Mouse (Mus musculus) limb, embryonic 15.5 days (tissue): ENCODE results near the gene Rbfox1. TPM values are rescaled to one million over a fixed set of nuclear protein-coding genes. Genes with fewer than 3 reads are reported as not detected.

Experiments
- ATAC-seq: fragments of 200-750 bp; cut with Nextera tagmentation; 2 replicates; pipeline ENCODE4 v1.8.0; 2017; ENCODE audit warnings: low read depth, moderate TSS enrichment; ENCODE audit not compliant: insufficient number of reproducible peaks, low FRiP score, low TSS enrichment
- H3K27ac ChIP-seq: fragments of 300-500 bp; sonication (generic); 2 replicates; pipeline ENCODE4 v1.5.1; 2015; ENCODE audit warnings: moderate library complexity, mild to moderate bottlenecking, inconsistent platforms
- H3K27me3 ChIP-seq: fragments of 300-500 bp; sonication (generic); 2 replicates; pipeline ENCODE4 v1.6.1; 2015; ENCODE audit warnings: inconsistent platforms
- H3K36me3 ChIP-seq: fragments of 300-500 bp; sonication (generic); 2 replicates; pipeline ENCODE4 v1.6.1; 2015; ENCODE audit warnings: inconsistent platforms
- H3K4me1 ChIP-seq: fragments of 300-500 bp; sonication (generic); 2 replicates; pipeline ENCODE4 v1.6.1; 2015; ENCODE audit warnings: inconsistent platforms
- H3K4me2 ChIP-seq: fragments of 300-500 bp; sonication (generic); 2 replicates; pipeline ENCODE4 v1.6.1; 2015; ENCODE audit warnings: mild to moderate bottlenecking, inconsistent platforms
- H3K4me3 ChIP-seq: fragments of 300-500 bp; sonication (generic); 2 replicates; pipeline ENCODE4 v1.5.1; 2015; ENCODE audit warnings: mild to moderate bottlenecking, inconsistent platforms
- H3K9ac ChIP-seq: fragments of 300-500 bp; sonication (generic); 2 replicates; pipeline ENCODE4 v1.6.1; 2015; ENCODE audit warnings: inconsistent platforms
- H3K9me3 ChIP-seq: fragments of 300-500 bp; sonication (generic); 2 replicates; pipeline ENCODE4 v1.6.1; 2016; ENCODE audit warnings: inconsistent platforms
- WGBS: fragments of 180-500 bp; shearing (Covaris S2); methylation state at CpG from one replicate; pipeline ENCODE4 v1.1.7; 2015; 5-methylcytosine and 5-hydroxymethylcytosine counted together
- polyA plus RNA-seq: library from polyadenylated mRNA; unstranded; fragments of >200 nt; fragmentation: Nextera tagmentation; extraction: Ambion mirVana; gene quantifications from 2 replicates; pipeline ENCODE4 v1.2.1, GENCODE M21; 2015

The Rbfox1 gene
- polyA plus RNA-seq, 1 experiment from 2014 or later: 4.0 TPM

DNA sequence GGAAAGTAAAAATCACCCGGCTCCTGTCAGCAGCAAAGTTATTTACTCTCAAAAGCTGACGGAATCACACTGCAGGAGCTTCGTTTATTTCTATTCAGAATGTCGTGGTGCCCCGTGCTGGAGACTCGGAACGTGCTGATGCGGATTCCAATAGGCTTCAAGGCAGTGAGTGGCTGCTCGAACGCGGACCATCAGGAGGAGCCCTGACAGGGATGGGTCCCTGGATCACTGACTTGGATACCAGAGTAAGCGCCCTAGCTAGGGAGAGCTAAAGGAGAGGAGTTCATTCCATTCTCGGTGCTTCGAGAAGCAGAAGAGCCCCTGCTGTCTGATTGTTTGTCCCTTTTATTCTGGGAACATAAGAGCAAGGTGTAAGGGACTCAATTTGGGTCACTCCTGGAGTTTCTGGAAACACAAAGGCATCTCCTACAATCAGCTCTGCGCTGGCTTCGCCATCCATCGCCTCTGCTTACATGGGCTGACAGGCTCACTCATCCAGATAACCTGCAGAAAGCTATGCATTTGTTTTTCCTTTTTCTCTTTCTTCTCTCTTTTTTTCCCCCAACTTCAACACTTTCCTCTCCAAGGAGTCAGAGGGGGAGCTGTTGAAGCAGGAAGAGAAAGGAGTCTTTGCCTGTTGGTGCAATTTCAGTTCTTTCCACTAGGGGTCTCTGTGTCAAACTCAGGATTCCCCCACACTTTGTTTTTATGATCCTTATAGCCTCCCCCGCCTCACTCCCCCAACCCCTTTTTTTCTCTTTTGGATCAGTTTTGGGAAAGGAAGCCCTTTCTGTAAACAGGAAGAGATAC, 1164.2 kb downstream of the Rbfox1 start:
- no peak overlapping the region for H3K4me3 ChIP-seq
- WGBS: 16% methylated on average over 18 of the region's 18 CpGs

DNA sequence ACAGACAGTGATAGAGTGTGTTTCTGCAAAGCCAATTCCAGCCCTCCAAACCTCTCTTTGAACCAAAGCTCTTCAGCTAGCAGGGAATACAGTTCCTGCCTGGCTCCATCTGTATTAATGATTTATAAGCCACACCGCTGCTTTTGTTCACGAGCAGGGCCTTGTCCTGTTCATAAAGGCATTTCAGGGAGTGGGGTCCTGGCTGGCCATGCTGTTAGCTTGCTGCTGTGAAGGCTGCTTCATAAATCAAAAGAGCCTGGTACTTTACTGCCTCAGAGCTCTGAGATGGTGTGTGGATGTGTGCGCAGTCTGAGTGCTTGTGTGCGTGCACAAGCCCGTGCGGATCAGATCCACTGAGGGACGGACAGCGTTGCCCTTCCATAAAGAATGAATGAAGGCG, 1165.8 kb downstream of the Rbfox1 start:
- Histone ChIP-seq H3K36me3 (no peaks in the 10 kb centered on the region), H3K4me2 (no peak overlapping the region), H3K9me3 (no peaks in the 10 kb centered on the region), H3K27ac (no peak overlapping the region), H3K4me3 (no peak overlapping the region), H3K27me3 (no peaks in the 10 kb centered on the region), H3K4me1 (peaks cover 5% of the 10 kb centered on the region; the same call in 1 of the 2 replicates), H3K9ac (no peak overlapping the region)
- no peak for ATAC-seq
- WGBS: 55% methylated on average over 9 of the region's 9 CpGs

More for the DNA sequence above, 1164.2 kb downstream of the Rbfox1 start:
- Histone ChIP-seq H3K9me3 (no peaks in the 10 kb centered on the region), H3K36me3 (no peaks in the 10 kb centered on the region), H3K27ac (no peak overlapping the region), H3K27me3 (no peaks in the 10 kb centered on the region), H3K4me1 (peaks cover 5% of the 10 kb centered on the region; the same call in 1 of the 2 replicates), H3K9ac (no peak overlapping the region), H3K4me2 (peak overlapping the region; percentile 29)
- ATAC-seq: no peak

DNA sequence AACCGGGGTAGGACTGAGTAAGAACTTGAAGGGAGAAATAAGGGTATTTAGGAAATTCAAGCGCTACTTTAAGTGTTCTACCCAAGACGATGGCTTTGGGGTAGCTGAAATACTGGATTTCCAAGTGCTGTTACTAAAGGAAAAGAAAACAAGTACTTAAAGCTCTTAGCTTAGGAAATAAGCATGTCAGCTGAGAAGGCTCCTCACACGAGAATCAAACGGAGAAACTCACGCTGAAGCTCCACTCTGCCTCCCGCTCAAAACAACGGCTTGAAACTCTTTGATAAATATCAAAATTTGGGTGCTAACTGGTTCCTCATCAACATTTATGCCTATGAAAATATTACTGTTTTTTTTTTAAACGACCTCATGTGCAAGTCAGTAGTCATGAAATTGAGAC, 1166.8 kb downstream of the Rbfox1 start:
- Histone ChIP-seq H3K4me2 (no peak overlapping the region), H3K27ac (no peak overlapping the region), H3K9ac (no peak overlapping the region), H3K36me3 (no peaks in the 10 kb centered on the region), H3K9me3 (no peaks in the 10 kb centered on the region), H3K4me3 (no peak overlapping the region), H3K27me3 (no peaks in the 10 kb centered on the region), H3K4me1 (peaks cover 5% of the 10 kb centered on the region; the same call in 1 of the 2 replicates)
- 69% methylated on average over 9 of the region's 9 CpGs for whole genome bisulfite sequencing
- no peak for ATAC-seq

DNA sequence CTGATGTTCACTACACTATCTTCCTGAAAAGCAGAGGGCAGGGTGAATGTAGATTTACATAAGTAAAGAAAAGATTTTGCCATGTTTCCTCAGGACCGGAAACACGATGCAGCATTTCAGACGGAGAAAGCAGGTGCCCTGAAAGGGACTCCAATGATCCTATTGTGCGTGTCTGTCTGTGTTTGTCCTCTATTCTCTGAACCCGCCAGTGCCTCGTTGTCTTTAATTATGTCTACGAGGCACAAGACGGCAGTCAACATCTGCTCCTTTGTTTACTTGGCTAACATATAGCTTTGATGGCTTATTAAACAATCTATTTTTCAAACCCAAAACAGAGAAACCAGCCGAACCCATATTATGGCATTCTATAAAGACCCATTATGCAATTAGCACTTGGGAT, 1167.3 kb downstream of the Rbfox1 start:
- no peak overlapping the region for H3K9ac ChIP-seq
- H3K9me3 ChIP-seq: no peaks in the 10 kb centered on the region
- H3K27ac ChIP-seq: no peak overlapping the region
- 47% methylated on average over 9 of the region's 9 CpGs for WGBS
- H3K36me3 ChIP-seq: no peaks in the 10 kb centered on the region
- H3K27me3 ChIP-seq: no peaks in the 10 kb centered on the region
- H3K4me2 ChIP-seq: no peak overlapping the region
- H3K4me3 ChIP-seq: no peak overlapping the region
- peaks cover 5% of the 10 kb centered on the region; the same call in 1 of the 2 replicates for H3K4me1 ChIP-seq
- ATAC-seq: no peak

DNA sequence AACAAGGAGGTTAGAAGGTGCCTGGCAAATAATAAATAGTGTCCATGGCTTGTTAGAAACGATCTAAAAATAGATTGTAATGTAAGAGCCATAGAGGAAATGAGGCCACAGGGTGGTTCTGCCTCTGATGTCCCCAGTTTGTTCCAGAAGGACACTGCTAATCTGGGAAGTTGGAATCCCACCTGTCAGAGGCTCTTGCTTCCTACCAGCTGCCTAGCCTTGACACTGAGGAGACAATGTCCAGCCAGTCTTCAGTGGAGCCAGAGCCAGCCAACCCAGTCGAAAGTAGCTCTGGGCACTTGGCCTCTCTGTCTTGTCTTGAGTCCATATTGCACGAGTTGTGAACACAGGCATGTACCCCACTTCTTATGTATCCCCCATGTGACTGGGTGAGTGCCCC, 1172.6 kb downstream of the Rbfox1 start:
- H3K27me3 ChIP-seq: no peaks in the 10 kb centered on the region
- H3K4me2 ChIP-seq: no peak overlapping the region
- 71% methylated on average over 3 of the region's 3 CpGs for WGBS
- ATAC-seq: no peak
- no peak overlapping the region for H3K4me3 ChIP-seq
- no peaks in the 10 kb centered on the region for H3K9me3 ChIP-seq
- no peak overlapping the region for H3K27ac ChIP-seq
- H3K36me3 ChIP-seq: no peaks in the 10 kb centered on the region
- H3K4me1 ChIP-seq: no peaks in the 10 kb centered on the region
- H3K9ac ChIP-seq: no peak overlapping the region

DNA sequence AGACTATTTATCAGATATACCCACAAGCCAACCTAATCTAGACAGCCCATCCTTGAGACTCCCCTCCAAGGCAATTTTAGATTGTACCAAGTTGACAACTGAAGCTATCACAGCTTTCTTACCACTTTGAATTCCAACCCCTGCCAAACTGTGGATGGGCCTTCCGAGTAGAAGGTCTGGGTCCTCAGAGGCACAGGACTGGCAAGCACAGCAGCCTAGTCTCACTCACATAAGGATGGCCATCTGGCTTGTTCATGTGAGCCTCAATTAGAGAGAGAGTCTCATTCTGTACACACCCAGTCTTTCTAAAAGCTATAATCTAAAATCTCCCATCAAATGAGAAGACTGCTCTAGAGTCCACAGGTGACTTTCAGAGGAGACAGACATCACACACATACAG, 1173.4 kb downstream of the Rbfox1 start:
- Histone ChIP-seq H3K4me2 (no peak overlapping the region), H3K9ac (no peak overlapping the region), H3K4me3 (no peak overlapping the region), H3K36me3 (no peaks in the 10 kb centered on the region), H3K4me1 (no peaks in the 10 kb centered on the region), H3K27me3 (no peaks in the 10 kb centered on the region), H3K9me3 (no peaks in the 10 kb centered on the region), H3K27ac (no peak overlapping the region)
- 79% methylated on average over 1 of the region's 1 CpGs for WGBS
- no peak for ATAC-seq

DNA sequence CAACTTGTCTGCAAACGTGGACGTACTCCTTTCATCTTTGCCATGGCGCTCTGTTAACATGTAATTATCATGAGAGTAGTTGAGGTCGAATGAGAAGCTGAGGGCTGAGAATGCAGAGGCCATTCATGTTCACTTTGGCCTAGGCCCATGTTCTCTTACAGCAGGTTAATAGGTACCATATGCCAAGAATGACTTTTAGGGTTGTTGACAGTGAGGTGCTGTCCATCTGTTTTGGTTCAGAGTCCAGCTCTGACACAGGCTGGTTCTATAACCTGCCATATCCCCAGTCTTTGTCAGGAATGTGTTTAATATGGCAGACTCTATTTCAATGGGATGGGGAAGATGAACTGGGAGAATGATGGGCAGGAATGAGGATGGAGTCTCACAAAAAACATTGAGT, 1174.4 kb downstream of the Rbfox1 start:
- Histone ChIP-seq H3K4me2 (no peak overlapping the region), H3K36me3 (no peaks in the 10 kb centered on the region), H3K4me1 (no peaks in the 10 kb centered on the region), H3K9me3 (no peaks in the 10 kb centered on the region), H3K9ac (no peak overlapping the region), H3K4me3 (no peak overlapping the region), H3K27ac (no peak overlapping the region), H3K27me3 (no peaks in the 10 kb centered on the region)
- 57% methylated on average over 4 of the region's 4 CpGs for WGBS
- ATAC-seq: no peak

DNA sequence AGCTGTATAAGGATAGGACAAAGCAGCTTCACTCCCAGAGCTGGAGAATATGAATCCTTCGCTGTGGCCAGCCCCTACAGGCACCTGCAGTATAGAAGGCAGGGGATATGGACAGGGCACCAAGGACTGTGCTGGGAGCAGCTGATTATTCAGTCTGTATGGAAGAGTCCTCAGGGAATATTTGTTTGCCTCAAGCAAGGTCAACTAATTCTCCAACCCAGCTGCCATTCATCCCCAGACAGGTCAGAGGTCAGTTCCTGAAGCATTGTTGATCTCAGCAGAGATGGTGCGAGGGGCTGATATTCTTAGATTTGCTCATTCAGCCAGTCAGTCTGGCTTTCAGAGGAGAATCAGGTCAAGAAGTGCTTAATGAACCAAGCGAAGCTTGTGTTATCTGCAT, 1175.7 kb downstream of the Rbfox1 start:
- Histone ChIP-seq H3K4me3 (no peak overlapping the region), H3K9me3 (no peaks in the 10 kb centered on the region), H3K9ac (no peak overlapping the region), H3K4me1 (no peaks in the 10 kb centered on the region), H3K27me3 (no peaks in the 10 kb centered on the region), H3K27ac (no peak overlapping the region), H3K4me2 (no peak overlapping the region), H3K36me3 (no peaks in the 10 kb centered on the region)
- 80% methylated on average over 3 of the region's 3 CpGs for WGBS
- ATAC-seq: no peak

DNA sequence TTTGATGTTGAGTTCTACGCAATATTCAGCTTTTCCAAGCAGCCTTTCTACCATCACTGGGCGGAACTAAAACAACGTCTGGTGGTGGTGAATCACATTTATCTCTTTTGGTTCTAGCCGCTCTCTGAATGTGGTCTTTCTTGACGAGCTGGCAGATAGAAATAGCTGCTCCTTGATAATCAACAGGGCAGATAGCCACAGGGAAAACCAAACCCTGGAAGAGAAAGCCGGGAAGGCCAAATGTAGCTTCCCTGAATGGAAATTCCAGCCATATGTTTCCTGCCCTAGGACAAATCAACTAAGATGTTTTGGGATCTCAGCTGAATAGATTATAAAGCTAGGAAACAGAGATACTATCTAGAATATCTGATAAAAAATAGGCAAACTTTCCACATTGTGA, 1177.4 kb downstream of the Rbfox1 start:
- Histone ChIP-seq H3K9ac (no peak overlapping the region), H3K4me3 (no peak overlapping the region), H3K4me1 (no peaks in the 10 kb centered on the region), H3K36me3 (no peaks in the 10 kb centered on the region), H3K4me2 (no peak overlapping the region), H3K9me3 (no peaks in the 10 kb centered on the region), H3K27me3 (no peaks in the 10 kb centered on the region), H3K27ac (no peak overlapping the region)
- ATAC-seq: no peak
- 83% methylated on average over 6 of the region's 6 CpGs for WGBS

DNA sequence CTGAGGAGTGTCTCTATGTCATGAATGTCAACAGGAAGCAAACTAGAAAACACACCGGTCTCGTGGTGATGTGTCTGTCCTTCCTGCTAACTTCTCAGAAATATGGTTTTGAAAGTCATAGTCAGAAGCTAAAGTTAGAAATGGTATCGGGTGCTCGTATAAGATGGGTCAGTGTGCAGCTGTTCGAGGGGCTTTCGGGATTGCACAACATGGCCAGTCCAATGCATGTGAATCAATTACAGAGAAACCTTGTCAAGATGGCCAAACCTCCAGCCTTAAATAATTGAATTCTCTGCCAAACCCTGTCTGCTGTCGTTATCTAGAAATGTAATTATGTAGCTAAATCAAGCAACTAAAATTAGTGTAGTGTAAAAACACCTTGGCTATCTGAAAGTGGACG, 1182.0 kb downstream of the Rbfox1 start:
- Histone ChIP-seq H3K9me3 (no peaks in the 10 kb centered on the region), H3K4me1 (no peaks in the 10 kb centered on the region), H3K4me3 (no peak overlapping the region), H3K4me2 (no peak overlapping the region), H3K9ac (no peak overlapping the region), H3K36me3 (no peaks in the 10 kb centered on the region), H3K27ac (no peak overlapping the region), H3K27me3 (no peaks in the 10 kb centered on the region)
- WGBS: 77% methylated on average over 8 of the region's 8 CpGs
- ATAC-seq: no peak

DNA sequence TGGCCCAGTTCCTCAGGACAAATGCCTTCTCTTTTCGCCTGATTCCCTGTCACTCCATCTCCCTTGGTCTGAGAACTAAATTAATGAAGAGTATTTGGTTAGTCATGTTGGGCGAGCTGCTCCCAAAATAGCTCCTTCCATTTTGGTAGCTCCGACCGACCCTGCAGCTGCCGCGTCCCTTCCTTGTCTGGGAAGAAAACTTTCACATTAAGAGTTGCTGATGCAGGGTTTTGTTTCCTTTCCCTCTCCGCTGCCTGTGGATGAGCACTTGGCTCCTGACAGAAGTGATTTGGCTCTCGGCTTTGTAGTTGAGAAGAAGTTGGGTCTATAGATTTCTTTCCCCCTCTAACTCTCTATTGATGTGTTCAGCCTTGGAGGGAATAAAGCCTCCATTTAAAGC, 1184.4 kb downstream of the Rbfox1 start:
- ATAC-seq: no peak
- Histone ChIP-seq H3K4me2 (no peak overlapping the region), H3K9me3 (no peaks in the 10 kb centered on the region), H3K4me1 (no peaks in the 10 kb centered on the region), H3K9ac (no peak overlapping the region), H3K36me3 (no peaks in the 10 kb centered on the region), H3K27me3 (no peaks in the 10 kb centered on the region), H3K27ac (no peak overlapping the region), H3K4me3 (no peak overlapping the region)
- 73% methylated on average over 8 of the region's 8 CpGs for WGBS

DNA sequence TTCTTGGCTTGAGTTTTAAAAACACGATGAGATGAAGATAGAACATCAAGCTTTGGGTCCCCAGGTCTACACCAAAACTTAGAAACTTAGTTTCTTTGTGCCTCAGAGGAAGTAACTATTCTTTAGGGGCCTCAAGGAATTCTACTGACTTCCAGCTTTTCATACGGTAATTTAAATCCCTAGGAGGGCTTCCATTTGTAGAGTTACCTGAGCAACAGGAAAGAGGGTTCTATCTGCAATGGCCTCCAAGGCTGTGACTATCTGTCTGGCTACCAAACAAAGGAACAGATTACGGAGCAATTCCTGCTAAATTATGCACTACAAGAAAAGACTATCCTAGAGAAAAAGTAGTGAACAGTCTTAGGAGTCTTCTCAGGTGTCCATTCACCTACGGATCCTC, 1189.6 kb downstream of the Rbfox1 start:
- H3K4me1 ChIP-seq: no peaks in the 10 kb centered on the region
- no peak overlapping the region for H3K4me3 ChIP-seq
- H3K9ac ChIP-seq: no peak overlapping the region
- no peak overlapping the region for H3K4me2 ChIP-seq
- ATAC-seq: no peak
- WGBS: 81% methylated on average over 4 of the region's 4 CpGs
- H3K36me3 ChIP-seq: no peaks in the 10 kb centered on the region
- H3K27me3 ChIP-seq: no peaks in the 10 kb centered on the region
- H3K27ac ChIP-seq: no peak overlapping the region
- no peaks in the 10 kb centered on the region for H3K9me3 ChIP-seq

DNA sequence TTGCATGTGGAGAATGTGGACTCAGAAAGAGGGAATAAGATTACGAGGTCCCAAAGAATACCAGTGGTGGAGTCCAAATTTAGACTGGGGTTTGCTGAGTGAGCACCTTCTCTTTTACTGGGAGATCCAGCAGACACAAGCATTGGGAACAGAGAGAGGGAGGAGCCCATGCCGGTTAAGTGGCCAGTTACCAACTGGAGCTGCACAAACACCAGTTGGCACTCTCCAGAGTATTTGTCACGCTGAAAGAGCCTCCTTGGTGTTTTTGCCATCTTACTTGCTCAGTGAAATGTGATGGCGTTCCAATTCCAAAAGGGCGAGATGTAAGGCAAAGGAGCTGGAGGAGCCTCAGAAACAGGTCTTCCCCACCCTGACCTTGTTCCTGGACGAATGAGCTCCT, 1190.6 kb downstream of the Rbfox1 start:
- Histone ChIP-seq H3K27me3 (no peaks in the 10 kb centered on the region), H3K9ac (no peak overlapping the region), H3K4me2 (no peak overlapping the region), H3K4me3 (no peak overlapping the region), H3K27ac (no peak overlapping the region), H3K4me1 (no peaks in the 10 kb centered on the region), H3K36me3 (no peaks in the 10 kb centered on the region), H3K9me3 (no peaks in the 10 kb centered on the region)
- WGBS: 75% methylated on average over 6 of the region's 6 CpGs
- no peak for ATAC-seq
